Mouse (Mus musculus) ES-E14 (cell line): ENCODE data around the gene Rab36.

Source experiments
- CHD2 ChIP-seq: IDR thresholded peaks from 2 replicates; pipeline ENCODE4 v1.6.1; 2014; ENCODE audit warnings: mild to moderate bottlenecking, low read depth, low read length, inconsistent platforms
- HCFC1 ChIP-seq: IDR thresholded peaks from 2 replicates; pipeline ENCODE4 v1.6.1; 2012; ENCODE audit warnings: low read length, inconsistent platforms, borderline replicate concordance; ENCODE audit not compliant: insufficient read depth
- MAFK ChIP-seq: IDR thresholded peaks from 2 replicates; pipeline ENCODE4 v1.6.1; 2014; ENCODE audit warnings: mild to moderate bottlenecking, low read depth, low read length, inconsistent platforms; ENCODE audit not compliant: insufficient read depth
- ZC3H11A ChIP-seq: IDR thresholded peaks from 2 replicates; pipeline ENCODE4 v1.6.1; 2012; ENCODE audit warnings: low read depth, mild to moderate bottlenecking, inconsistent platforms, low read length, borderline replicate concordance

DNA sequence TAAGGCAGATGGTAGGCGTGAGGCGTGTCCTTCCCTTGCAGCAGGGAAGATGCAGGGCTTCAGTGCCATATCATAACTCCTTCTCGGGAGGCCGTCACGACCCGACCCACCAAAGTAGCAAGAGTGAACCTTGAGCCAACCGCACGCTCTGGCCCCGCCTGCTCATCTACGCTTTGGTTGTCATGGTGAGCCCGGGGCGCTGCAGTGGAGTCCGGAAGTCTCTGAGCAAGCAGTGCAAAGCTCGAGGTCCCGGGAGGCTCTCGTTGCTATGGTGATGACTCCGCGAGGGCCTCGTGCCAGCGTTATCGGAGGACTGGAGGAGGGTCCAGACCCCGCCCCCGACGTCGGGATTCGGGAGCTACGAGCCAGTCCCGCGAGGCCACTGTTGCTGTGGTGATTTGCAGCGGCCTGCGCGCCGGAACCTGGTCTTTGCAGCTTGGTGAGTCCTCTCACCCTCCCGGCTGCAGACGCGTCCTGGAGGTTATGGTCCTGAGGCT lies at the start of gene Rab36:
- TF ChIP-seq MAFK = no peak
- peak; percentile 72; the same call in 1 of the 2 replicates for TF ChIP-seq CHD2
- TF ChIP-seq HCFC1 = peak; percentile 63; the same call in 1 of the 2 replicates
- TF ChIP-seq ZC3H11A = no peak
